Mouse (Mus musculus): ENCODE measurements around the gene Pde11a. TPM values are rescaled to one million over a fixed set of nuclear protein-coding genes. Genes with fewer than 3 reads are reported as not detected.

The Pde11a gene
- total RNA-seq, 1 experiment, result 0.27 TPM

GRCm38 (mm10) chr2:75987739-75988138 lies 350.8 kb downstream of the Pde11a start:
- peaks cover 12 to 15% of the 10 kb centered on the region in 2 experiments; a peak in 3 of 4 replicates for H3K4me1 ChIP-seq (ENCODE audit: control insufficient read depth in 2 of 2, insufficient read depth in 2 of 2, low read length in 2 of 2, poor library complexity in 1 of 2)
- H3K9ac ChIP-seq (ENCODE audit: insufficient read depth, low read depth, low read length, poor library complexity, severe bottlenecking), result no peak overlapping the region
- no peak overlapping the region for H3K27ac ChIP-seq (ENCODE audit: insufficient read depth, low read depth, low read length, poor library complexity, severe bottlenecking)
- no peaks in the 10 kb centered on the region for H3K36me3 ChIP-seq (ENCODE audit: control insufficient read depth, insufficient read depth, low read length, poor library complexity, severe bottlenecking)
- H3K9me3 ChIP-seq (ENCODE audit: control insufficient read depth, insufficient read depth, low read depth, low read length), result no peaks in the 10 kb centered on the region
- H3K4me3 ChIP-seq (ENCODE audit: insufficient read depth in 1 of 2, low read depth in 1 of 2, low read length in 2 of 2, poor library complexity in 1 of 2, severe bottlenecking in 1 of 2), result no peak overlapping the region
- in situ Hi-C loops (cut with MboI; ENCODE audit: low sequenced_read_pairs in 2 of 2, unreplicated experiment in 2 of 2), result no loop called here
- DNase-seq (ENCODE audit: low read depth, low spot score), result no peak
- TF ChIP-seq ZNF384 (IDR thresholded peaks at IDR 0.05; ENCODE audit: low read depth, low read length), result no peak
- TF ChIP-seq HCFC1 (IDR thresholded peaks at IDR 0.05; ENCODE audit: borderline replicate concordance, insufficient read depth, low read length), result no peak
- no peak for TF ChIP-seq CHD2 (IDR thresholded peaks at IDR 0.05; ENCODE audit: low read depth, low read length)

- in situ Hi-C loops (cut with MboI; ENCODE audit: low sequenced_read_pairs in 2 of 2, unreplicated experiment in 2 of 2), result no loop called here
- H3K9me3 ChIP-seq (ENCODE audit: control insufficient read depth, insufficient read depth, low read depth, low read length), result no peaks in the 10 kb centered on the region
- H3K4me1 ChIP-seq (ENCODE audit: control insufficient read depth in 2 of 2, insufficient read depth in 2 of 2, low read length in 2 of 2, poor library complexity in 1 of 2), result peaks cover 2 to 3% of the 10 kb centered on the region in 2 experiments; a peak in 3 of 4 replicates
- TF ChIP-seq MAFK (IDR thresholded peaks at IDR 0.05; ENCODE audit: insufficient read depth, low read depth, low read length) (no peak), ZC3H11A (IDR thresholded peaks at IDR 0.05; ENCODE audit: borderline replicate concordance, low read depth, low read length) (peak; percentile 56; the same call in 1 of the 2 replicates)
- DNase-seq (ENCODE audit: low read depth, low spot score), result peak; percentile 60
- H3K36me3 ChIP-seq (ENCODE audit: control insufficient read depth, insufficient read depth, low read length, poor library complexity, severe bottlenecking), result no peaks in the 10 kb centered on the region
- H3K27ac ChIP-seq (ENCODE audit: insufficient read depth, low read depth, low read length, poor library complexity, severe bottlenecking), result no peak overlapping the region
- no peak overlapping the region for H3K9ac ChIP-seq (ENCODE audit: insufficient read depth, low read depth, low read length, poor library complexity, severe bottlenecking)
- H3K4me3 ChIP-seq (ENCODE audit: insufficient read depth in 1 of 2, low read depth in 1 of 2, low read length in 2 of 2, poor library complexity in 1 of 2, severe bottlenecking in 1 of 2), result no peak overlapping the region
These were observed 353.4 kb downstream of the Pde11a start for GRCm38 (mm10) chr2:75985124-75985523.

- H3K4me3 ChIP-seq (ENCODE audit: insufficient read depth in 1 of 2, low read depth in 1 of 2, low read length in 2 of 2, poor library complexity in 1 of 2, severe bottlenecking in 1 of 2), result no peak overlapping the region
- H3K36me3 ChIP-seq (ENCODE audit: control insufficient read depth, insufficient read depth, low read length, poor library complexity, severe bottlenecking), result no peaks in the 10 kb centered on the region
- no peak for DNase-seq (ENCODE audit: low read depth, low spot score)
- TF ChIP-seq ZNF384 (IDR thresholded peaks at IDR 0.05; ENCODE audit: low read depth, low read length) (no peak), ZC3H11A (IDR thresholded peaks at IDR 0.05; ENCODE audit: borderline replicate concordance, low read depth, low read length) (no peak), HCFC1 (IDR thresholded peaks at IDR 0.05; ENCODE audit: borderline replicate concordance, insufficient read depth, low read length) (no peak), MAFK (IDR thresholded peaks at IDR 0.05; ENCODE audit: insufficient read depth, low read depth, low read length) (no peak), CHD2 (IDR thresholded peaks at IDR 0.05; ENCODE audit: low read depth, low read length) (no peak)
- no peak overlapping the region for H3K27ac ChIP-seq (ENCODE audit: insufficient read depth, low read depth, low read length, poor library complexity, severe bottlenecking)
- in situ Hi-C loops (cut with MboI; ENCODE audit: low sequenced_read_pairs in 2 of 2, unreplicated experiment in 2 of 2), result no loop called here
- peaks cover 2 to 3% of the 10 kb centered on the region in 2 experiments; a peak in 3 of 4 replicates for H3K4me1 ChIP-seq (ENCODE audit: control insufficient read depth in 2 of 2, insufficient read depth in 2 of 2, low read length in 2 of 2, poor library complexity in 1 of 2)
- H3K9ac ChIP-seq (ENCODE audit: insufficient read depth, low read depth, low read length, poor library complexity, severe bottlenecking), result no peak overlapping the region
- no peaks in the 10 kb centered on the region for H3K9me3 ChIP-seq (ENCODE audit: control insufficient read depth, insufficient read depth, low read depth, low read length)
These were observed 354.7 kb downstream of the Pde11a start for GRCm38 (mm10) chr2:75983847-75984246.

- no peaks in the 10 kb centered on the region for H3K9me3 ChIP-seq (ENCODE audit: control insufficient read depth, insufficient read depth, low read depth, low read length)
These were observed 355.5 kb downstream of the Pde11a start for GRCm38 (mm10) chr2:75983091-75983490.

GRCm38 (mm10) chr2:75982626-75983025 lies 355.9 kb downstream of the Pde11a start:
- no peaks in the 10 kb centered on the region for H3K36me3 ChIP-seq (ENCODE audit: control insufficient read depth, insufficient read depth, low read length, poor library complexity, severe bottlenecking)
- in situ Hi-C loops (cut with MboI; ENCODE audit: low sequenced_read_pairs in 2 of 2, unreplicated experiment in 2 of 2), result no loop called here
- no peak overlapping the region for H3K9ac ChIP-seq (ENCODE audit: insufficient read depth, low read depth, low read length, poor library complexity, severe bottlenecking)
- no peak overlapping the region for H3K4me3 ChIP-seq (ENCODE audit: insufficient read depth in 1 of 2, low read depth in 1 of 2, low read length in 2 of 2, poor library complexity in 1 of 2, severe bottlenecking in 1 of 2)
- no peaks in the 10 kb centered on the region for H3K9me3 ChIP-seq (ENCODE audit: control insufficient read depth, insufficient read depth, low read depth, low read length)
- H3K27ac ChIP-seq (ENCODE audit: insufficient read depth, low read depth, low read length, poor library complexity, severe bottlenecking), result no peak overlapping the region
- no peak for TF ChIP-seq MAFK (IDR thresholded peaks at IDR 0.05; ENCODE audit: insufficient read depth, low read depth, low read length)
- no peak for TF ChIP-seq ZC3H11A (IDR thresholded peaks at IDR 0.05; ENCODE audit: borderline replicate concordance, low read depth, low read length)
- TF ChIP-seq ZNF384 (IDR thresholded peaks at IDR 0.05; ENCODE audit: low read depth, low read length), result no peak
- no peak for TF ChIP-seq CHD2 (IDR thresholded peaks at IDR 0.05; ENCODE audit: low read depth, low read length)
- TF ChIP-seq HCFC1 (IDR thresholded peaks at IDR 0.05; ENCODE audit: borderline replicate concordance, insufficient read depth, low read length), result no peak
- DNase-seq (ENCODE audit: low read depth, low spot score), result no peak
- no peaks in the 10 kb centered on the region for H3K4me1 ChIP-seq (ENCODE audit: control insufficient read depth in 2 of 2, insufficient read depth in 2 of 2, low read length in 2 of 2, poor library complexity in 1 of 2)

More at GRCm38 (mm10) chr2:75983091-75983490, 355.5 kb downstream of the Pde11a start:
- H3K9ac ChIP-seq (ENCODE audit: insufficient read depth, low read depth, low read length, poor library complexity, severe bottlenecking), result no peak overlapping the region
- H3K4me1 ChIP-seq (ENCODE audit: control insufficient read depth in 2 of 2, insufficient read depth in 2 of 2, low read length in 2 of 2, poor library complexity in 1 of 2), result peaks cover 0 to 2% of the 10 kb centered on the region in 2 experiments; a peak in 2 of 4 replicates
- TF ChIP-seq ZNF384 (IDR thresholded peaks at IDR 0.05; ENCODE audit: low read depth, low read length), result no peak
- no peak for TF ChIP-seq ZC3H11A (IDR thresholded peaks at IDR 0.05; ENCODE audit: borderline replicate concordance, low read depth, low read length)
- TF ChIP-seq MAFK (IDR thresholded peaks at IDR 0.05; ENCODE audit: insufficient read depth, low read depth, low read length), result no peak
- no peak for TF ChIP-seq CHD2 (IDR thresholded peaks at IDR 0.05; ENCODE audit: low read depth, low read length)
- TF ChIP-seq HCFC1 (IDR thresholded peaks at IDR 0.05; ENCODE audit: borderline replicate concordance, insufficient read depth, low read length), result no peak
- in situ Hi-C loops (cut with MboI; ENCODE audit: low sequenced_read_pairs in 2 of 2, unreplicated experiment in 2 of 2), result no loop called here
- no peak overlapping the region for H3K4me3 ChIP-seq (ENCODE audit: insufficient read depth in 1 of 2, low read depth in 1 of 2, low read length in 2 of 2, poor library complexity in 1 of 2, severe bottlenecking in 1 of 2)
- H3K27ac ChIP-seq (ENCODE audit: insufficient read depth, low read depth, low read length, poor library complexity, severe bottlenecking), result no peak overlapping the region
- no peak for DNase-seq (ENCODE audit: low read depth, low spot score)
- H3K36me3 ChIP-seq (ENCODE audit: control insufficient read depth, insufficient read depth, low read length, poor library complexity, severe bottlenecking), result no peaks in the 10 kb centered on the region
